9 mouse cellular contexts compared by ENCODE assay signal in the genomic region with DNA sequence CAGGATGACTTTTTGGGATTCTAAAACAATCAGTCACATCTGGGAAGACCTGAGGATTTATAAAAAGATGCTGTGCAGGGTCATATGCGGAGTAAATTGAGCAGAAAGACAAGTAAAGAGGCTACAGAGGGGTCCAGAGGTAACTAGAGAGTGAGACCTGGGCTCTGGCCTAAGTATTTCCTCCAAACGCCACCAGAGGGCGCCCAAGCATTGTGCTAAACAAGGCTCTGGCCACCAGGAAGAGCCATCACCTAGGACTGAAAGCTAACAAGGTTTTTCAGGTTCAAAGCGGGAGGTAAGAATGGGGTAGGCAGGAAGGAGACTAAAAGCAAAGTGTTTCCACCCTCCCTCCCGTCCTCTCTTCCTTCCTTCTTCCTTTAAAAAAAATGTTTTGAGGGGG. TPM values are rescaled to one million over a fixed set of nuclear protein-coding genes. Genes with fewer than 3 reads are reported as not detected.
DNase-seq lines count a peak whose midpoint lies in the region; ATAC-seq and TF ChIP-seq lines count a peak whose summit lies in the region.
"Had no signal": no experiment of that assay in that cellular context is flagged by ENCODE, and none has a peak within 500 bp of the region (broad histone marks: within the 10 kb centered on the region; RNA-seq: fewer than 3 reads in every experiment).

No protein-coding gene starts in this region.

- no peaks in the 10 kb centered on the region for H3K36me3 ChIP-seq in kidney, adult 2 months (ENCODE audit: control insufficient read depth, insufficient read depth, low read length)
- no peaks in the 10 kb centered on the region for H3K36me3 ChIP-seq in liver, embryonic 12.5 days
- H3K36me3 ChIP-seq in neural tube, embryonic 13.5 days = no peaks in the 10 kb centered on the region
- no peaks in the 10 kb centered on the region for H3K36me3 ChIP-seq in testis, adult 2 months (ENCODE audit: control insufficient read depth, insufficient read depth, low read length)

- peak; percentile 82 for DNase-seq in CD4-positive helper T cell, adult 2 months (ENCODE audit: low read depth, low spot score)
- DNase-seq in adrenal gland, postnatal 10 days = peak; percentile 90
- peak; percentile 85 for DNase-seq in embryo, embryonic 11 days
- peak; percentile 6 for DNase-seq in gonadal fat pad, adult 2 months (ENCODE audit: low read depth)
- peak; percentile 79 for DNase-seq in kidney, adult 2 months

- H3K4me2 ChIP-seq in liver, embryonic 12.5 days = no peak overlapping the region
- no peak overlapping the region for H3K4me2 ChIP-seq in neural tube, embryonic 13.5 days

- H3K9ac ChIP-seq in liver, embryonic 12.5 days = no peak overlapping the region
- no peak overlapping the region for H3K9ac ChIP-seq in neural tube, embryonic 13.5 days

- TF ChIP-seq POLR2A in kidney, adult 2 months (IDR thresholded peaks at IDR 0.05; ENCODE audit: low read depth, low read length) = no peak
- no peak for TF ChIP-seq POLR2A in testis, adult 2 months (IDR thresholded peaks at IDR 0.05; ENCODE audit: control insufficient read depth, low read depth, low read length)

- WGBS in kidney, adult 2 months = 3% methylated on average over 5 of the region's 5 CpGs
- 4% methylated on average over 5 of the region's 5 CpGs for WGBS in liver, embryonic 12.5 days (ENCODE audit: insufficient replicate concordance)
- WGBS in neural tube, embryonic 13.5 days = 6% methylated on average over 5 of the region's 5 CpGs

- no peak overlapping the region for H3K4me3 ChIP-seq in kidney, adult 2 months (ENCODE audit: insufficient read depth, low read depth, low read length)
- H3K4me3 ChIP-seq in liver, embryonic 12.5 days = no peak overlapping the region
- no peak overlapping the region for H3K4me3 ChIP-seq in neural tube, embryonic 13.5 days
- no peak overlapping the region for H3K4me3 ChIP-seq in testis, adult 2 months (ENCODE audit: control insufficient read depth, low read depth, low read length)
- H3K4me3 ChIP-seq: erythroblast, embryonic 14.5 days had no signal

- no peaks in the 10 kb centered on the region for H3K27me3 ChIP-seq in kidney, adult 2 months (replicated peaks; ENCODE audit: control insufficient read depth, insufficient read depth, low read length)
- no peaks in the 10 kb centered on the region for H3K27me3 ChIP-seq in liver, embryonic 12.5 days (replicated peaks)
- H3K27me3 ChIP-seq in neural tube, embryonic 13.5 days = peaks cover 3% of the 10 kb centered on the region; the same call in 1 of the 2 replicates
- no peaks in the 10 kb centered on the region for H3K27me3 ChIP-seq in testis, adult 2 months (ENCODE audit: control insufficient read depth, insufficient read depth, low read length)

- peak; percentile 51; the same call in 1 of the 2 replicates for ATAC-seq in liver, embryonic 12.5 days
- peak; percentile 60 for ATAC-seq in neural tube, embryonic 13.5 days (ENCODE audit: low read depth)

- no peaks in the 10 kb centered on the region for H3K9me3 ChIP-seq in liver, embryonic 12.5 days (replicated peaks)
- no peaks in the 10 kb centered on the region for H3K9me3 ChIP-seq in neural tube, embryonic 13.5 days

- peak; percentile 93 for TF ChIP-seq CTCF in kidney, adult 2 months (conservative IDR thresholded peaks at IDR 0.05; ENCODE audit: insufficient read depth, insufficient read length, low read depth, low read length)
- TF ChIP-seq CTCF in testis, adult 2 months (IDR thresholded peaks at IDR 0.05; ENCODE audit: control insufficient read depth, insufficient read depth, insufficient replicate concordance, low read depth, low read length) = peak; percentile 91

- no peak overlapping the region for H3K27ac ChIP-seq in kidney, adult 2 months (ENCODE audit: insufficient read depth, low read depth, low read length)
- H3K27ac ChIP-seq in liver, embryonic 12.5 days = no peak overlapping the region
- H3K27ac ChIP-seq in neural tube, embryonic 13.5 days (replicated peaks) = no peak overlapping the region
- no peak overlapping the region for H3K27ac ChIP-seq in testis, adult 2 months (ENCODE audit: control insufficient read depth, insufficient read depth, low read depth, low read length)

- no peaks in the 10 kb centered on the region for H3K4me1 ChIP-seq in kidney, adult 2 months (ENCODE audit: control insufficient read depth, insufficient read depth, low read length)
- H3K4me1 ChIP-seq in liver, embryonic 12.5 days = no peaks in the 10 kb centered on the region
- peaks cover 7% of the 10 kb centered on the region; the same call in 1 of the 2 replicates for H3K4me1 ChIP-seq in neural tube, embryonic 13.5 days (replicated peaks)
- H3K4me1 ChIP-seq in testis, adult 2 months (ENCODE audit: control insufficient read depth, insufficient read depth, low read length) = no peaks in the 10 kb centered on the region

RNA-seq across cellular contexts. Expression of gene Spock2, which starts 42.1 kb away (rescaled TPM):
- total RNA-seq in adrenal gland, postnatal 10 days (2021) = 10 to 100 TPM; 32.9 to 37.8 TPM
- 29.0 and 38.6 TPM in 2 replicates for polyA plus RNA-seq in gonadal fat pad, adult 2 months (2012; rRNA removed)
- polyA plus RNA-seq in kidney, adult 2 months (2012; rRNA removed) = 1.7 and 2.3 TPM in 2 replicates
- polyA plus RNA-seq in liver, embryonic 12.5 days (2016; fragmentation: Nextera tagmentation; extraction: Ambion mirVana) = 0.10 and 0.13 TPM in 2 replicates
- polyA plus RNA-seq in neural tube, embryonic 13.5 days (2015; fragmentation: Nextera tagmentation; extraction: Ambion mirVana) = 99.9 and 103 TPM in 2 replicates
- 50.8 and 63.9 TPM in 2 replicates for polyA plus RNA-seq in testis, adult 2 months (2012; rRNA removed)

Comparison
In these comparisons a context has a peak if more than half of its experiments do, and no peak if none do; other contexts are left out.
1. DNase-seq: peak in every context shown above with its lines; median percentile 90 in adrenal gland, postnatal 10 days; 85 in embryo, embryonic 11 days; 82 in CD4-positive helper T cell, adult 2 months; 79 in kidney, adult 2 months; 6 in gonadal fat pad, adult 2 months.